Mouse (Mus musculus): Measurements from ENCODE around the gene Scube3.

Scube3 gene

GRCm38 (mm10) chr17:28217721-28218649 lies 76.0 kb downstream of the Scube3 start:
- 35% methylated on average over 23 of the region's 23 CpGs for WGBS

GRCm38 (mm10) chr17:28222463-28222862 lies 80.5 kb downstream of the Scube3 start:
- WGBS = 97% methylated on average over 10 of the region's 10 CpGs

GRCm38 (mm10) chr17:28223561-28224391 lies 81.8 kb downstream of the Scube3 start:
- 2% methylated on average over 46 of the region's 46 CpGs for WGBS

Data from cerebral cortex, adult 2 months (tissue).